Mouse (Mus musculus) urinary bladder, adult 2 months (tissue): ENCODE results near the gene Cdc20. TPM values are rescaled to one million over a fixed set of nuclear protein-coding genes. Genes with fewer than 3 reads are reported as not detected.

ENCODE experiments used
- DNase-seq: peaks from one replicate; pipeline ENCODE4 v3.0.0; 2022; ENCODE audit warnings: low spot score
- polyA plus RNA-seq: library from polyadenylated mRNA; depleted of rRNA; stranded (reverse); fragments of >200 nt; gene quantifications from 2 replicates; pipeline ENCODE4 v1.2.3, GENCODE M21; 2012; rRNA removed

The Cdc20 gene
- 5.5 and 7.2 TPM in 2 replicates for polyA plus RNA-seq

DNA sequence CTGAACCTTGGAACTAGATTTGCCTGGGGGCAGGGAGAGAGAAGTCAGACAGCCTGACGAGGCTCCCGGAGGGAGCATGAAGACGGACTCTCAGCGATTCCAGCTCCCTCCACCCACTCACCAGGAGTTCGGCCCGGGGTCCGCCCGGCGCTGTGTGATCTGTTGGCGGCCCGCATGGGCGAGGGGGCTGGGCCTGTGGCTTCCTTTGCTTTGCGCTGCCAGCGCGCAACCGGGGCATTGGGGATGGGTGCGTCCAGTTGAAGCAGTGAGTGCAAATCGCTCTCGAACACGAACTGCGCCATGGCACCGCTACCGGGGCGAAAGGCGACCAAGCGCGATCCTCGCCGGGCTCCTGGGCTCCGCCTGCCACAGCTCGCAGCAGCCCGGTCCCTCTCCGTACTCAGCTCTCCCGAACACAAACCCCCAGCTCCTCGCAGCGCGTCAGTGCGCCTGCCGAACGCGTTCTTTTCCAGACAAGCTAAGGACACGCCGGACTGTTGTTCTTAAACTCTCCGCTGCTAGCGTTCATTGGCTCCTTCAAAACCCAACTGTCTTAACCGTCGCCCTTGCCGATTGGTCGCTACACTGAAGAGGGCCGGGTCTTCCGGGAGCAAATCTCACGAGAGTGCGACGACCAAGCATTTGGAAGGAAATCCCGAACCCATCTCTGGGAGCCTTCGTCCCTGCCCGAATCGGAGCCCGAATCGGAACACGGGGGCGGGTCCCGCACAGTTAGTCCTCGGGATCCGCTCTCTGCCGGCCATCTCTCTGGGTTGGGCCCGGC is at the start of gene Cdc20:
TSS of gene Cdc20 (minus strand) at position 533 of the 784 bp plus-strand sequence.
- DNase-seq = peak; percentile 71

DNA sequence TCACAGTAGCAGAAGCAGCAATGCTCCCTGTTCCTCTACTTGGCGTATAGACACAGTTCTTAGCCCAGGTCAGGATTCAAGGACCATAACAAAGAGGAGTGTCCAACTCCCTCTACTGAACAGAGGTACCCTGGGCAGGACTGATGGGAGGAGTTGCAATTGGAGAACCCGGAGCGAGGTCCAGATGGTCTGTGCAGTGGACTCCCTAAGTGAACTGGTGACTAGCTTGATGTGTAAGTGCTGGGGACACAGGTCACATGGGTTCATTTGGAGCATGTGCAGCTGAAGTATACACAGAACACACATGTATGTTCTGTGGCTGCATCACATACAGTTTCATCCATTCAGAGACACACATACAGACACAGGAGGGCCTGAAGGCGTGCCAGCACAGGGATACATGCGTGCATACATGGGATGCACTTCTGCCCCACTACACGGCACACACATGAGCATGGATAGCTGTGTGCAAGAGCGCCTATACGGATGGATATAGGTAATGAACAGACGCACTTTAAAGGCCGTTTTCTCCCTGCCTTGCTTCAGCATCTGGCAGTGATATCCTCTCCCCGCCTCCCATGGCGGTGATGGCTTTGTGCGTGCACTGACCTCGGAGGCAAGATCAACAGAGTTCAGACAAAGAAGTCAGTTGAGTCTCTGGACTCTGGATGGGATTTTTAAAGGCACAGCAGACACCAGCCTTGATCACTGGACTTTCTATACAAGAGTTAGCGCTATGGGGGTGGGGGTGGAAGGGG is 39.8 kb upstream of the Cdc20 start:
- DNase-seq = no peak

DNA sequence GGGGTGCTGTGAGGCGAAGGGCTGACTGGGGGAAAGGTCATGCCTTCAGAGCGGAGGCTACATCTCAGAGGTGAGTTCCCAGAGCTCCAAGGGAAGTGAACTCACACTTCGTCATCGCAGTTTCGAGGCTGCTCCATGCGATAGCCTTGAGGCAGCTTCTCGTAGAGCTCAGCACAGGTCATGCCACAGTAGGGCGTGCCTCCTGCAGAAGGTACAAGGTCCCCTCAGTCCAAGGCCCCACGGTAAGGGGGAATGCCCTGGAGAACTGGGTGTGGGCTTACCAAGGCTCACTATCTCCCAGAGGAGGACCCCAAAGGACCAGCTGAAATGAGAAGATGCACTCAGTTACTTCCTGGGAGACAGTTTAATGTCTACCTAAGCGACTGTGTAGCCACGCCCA is 35.5 kb upstream of the Cdc20 start:
- no peak for DNase-seq

DNA sequence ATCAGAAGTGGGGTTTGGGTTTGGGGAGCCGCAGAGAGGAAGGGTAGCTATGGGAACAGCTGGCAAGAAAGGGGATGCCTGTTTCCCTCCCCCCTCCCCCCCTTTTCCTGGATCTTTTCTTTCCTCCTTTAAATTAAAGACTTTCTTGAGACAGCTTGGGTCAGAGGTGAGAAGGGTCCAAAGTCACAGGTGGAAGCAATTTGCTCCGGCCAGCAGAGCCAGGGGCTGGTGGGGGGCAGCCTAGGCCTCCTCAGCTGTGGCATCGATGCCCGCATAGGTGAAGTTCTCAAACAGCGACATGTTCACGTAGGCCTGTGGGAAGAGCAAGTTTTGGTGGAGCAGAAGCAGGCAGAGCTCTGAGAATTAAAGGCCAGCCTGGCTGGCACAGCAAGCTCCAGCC is 34.1 kb upstream of the Cdc20 start:
- DNase-seq = no peak

DNA sequence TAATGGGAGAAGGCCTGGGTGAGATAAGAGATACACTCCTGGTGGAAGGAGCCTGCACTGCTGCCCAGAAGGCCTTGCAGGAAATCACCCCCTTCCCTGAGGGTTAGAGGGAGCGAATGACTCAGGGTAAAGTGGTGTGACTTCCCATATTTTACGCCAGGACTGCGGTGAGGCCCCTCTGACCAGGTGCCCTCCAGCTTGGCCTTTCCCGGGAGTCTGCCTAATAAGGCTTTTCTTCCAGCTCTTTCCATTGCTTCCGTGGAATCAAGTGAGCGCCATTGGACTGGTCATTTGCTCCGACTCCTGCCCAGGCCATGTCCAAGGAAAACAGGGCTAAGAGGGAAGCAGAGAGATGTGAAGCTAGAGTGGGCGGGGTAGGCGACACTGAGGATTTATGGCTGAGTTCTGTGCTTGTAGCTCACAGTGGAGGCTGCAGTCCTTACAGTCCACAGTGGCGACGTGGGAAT is 28.6 kb upstream of the Cdc20 start:
- DNase-seq = no peak

- no peak for DNase-seq
These were observed 27.8 kb upstream of the Cdc20 start for GRCm38 (mm10) chr4:118464956-118465355.

DNA sequence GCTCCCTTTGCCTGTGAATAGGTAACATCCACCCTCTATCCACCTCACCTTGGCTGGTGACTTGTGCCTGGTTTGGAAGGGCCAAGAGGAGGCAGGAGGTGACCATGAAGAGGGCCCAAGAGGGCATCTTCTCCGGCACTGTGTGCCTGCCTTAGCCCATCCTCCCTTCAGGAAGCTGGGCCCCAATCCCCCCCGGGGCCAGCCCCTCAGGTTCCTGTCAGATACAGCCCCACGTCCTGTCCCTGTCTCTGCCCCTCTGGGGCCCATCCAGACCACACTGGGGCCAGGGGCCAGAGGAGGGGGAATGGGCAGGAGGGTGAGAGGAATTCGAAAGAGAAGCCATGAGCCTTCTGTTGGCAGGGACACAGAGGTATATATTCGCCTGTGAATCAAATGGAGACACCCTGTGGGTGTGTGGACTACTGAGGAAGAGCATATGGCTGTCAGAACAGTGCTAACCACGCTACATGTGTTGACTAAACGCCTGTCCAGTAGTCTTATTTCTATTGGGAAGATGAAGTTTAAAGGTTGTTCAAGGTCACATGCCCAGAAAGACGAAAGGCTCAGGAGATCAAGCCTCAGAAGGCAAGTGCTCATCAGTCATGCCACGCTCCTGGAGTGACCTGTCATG is 20.3 kb upstream of the Cdc20 start, which contains the start of gene Mpl:
TSS of gene Mpl (minus strand) at position 169 of the 631 bp plus-strand sequence.
- no peak for DNase-seq

GRCm38 (mm10) chr4:118446415-118447153 is 9.4 kb upstream of the Cdc20 start:
- no peak for DNase-seq

- peak; percentile 33 for DNase-seq
These were observed 8.7 kb upstream of the Cdc20 start for GRCm38 (mm10) chr4:118445781-118446414.

- DNase-seq = no peak
These were observed 7.9 kb upstream of the Cdc20 start for GRCm38 (mm10) chr4:118445088-118445487.

DNA sequence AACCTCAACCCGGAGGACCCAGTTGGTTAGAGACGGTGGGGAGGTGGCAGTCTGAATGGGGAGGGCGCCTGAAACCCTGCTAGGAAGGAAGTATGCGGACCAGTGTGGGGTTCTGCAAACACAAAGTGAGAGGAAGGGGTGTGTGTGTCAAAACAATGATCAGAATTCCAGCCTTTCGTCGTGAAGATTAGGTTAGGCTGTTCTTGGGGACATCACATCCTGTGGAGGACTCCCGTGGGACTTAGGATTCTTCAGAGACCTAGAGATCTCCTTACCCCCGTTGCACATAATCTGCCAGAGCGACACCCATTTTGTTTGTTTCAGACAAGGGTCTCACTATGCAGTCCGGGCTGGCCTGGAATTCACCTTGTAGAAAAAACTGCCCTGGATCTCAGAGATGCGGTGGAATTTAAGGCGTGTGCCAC is 689 bp upstream of the Cdc20 start:
- no peak for DNase-seq

- DNase-seq = no peak
These were observed 4.8 kb downstream of the Cdc20 start for GRCm38 (mm10) chr4:118432332-118432731.

DNA sequence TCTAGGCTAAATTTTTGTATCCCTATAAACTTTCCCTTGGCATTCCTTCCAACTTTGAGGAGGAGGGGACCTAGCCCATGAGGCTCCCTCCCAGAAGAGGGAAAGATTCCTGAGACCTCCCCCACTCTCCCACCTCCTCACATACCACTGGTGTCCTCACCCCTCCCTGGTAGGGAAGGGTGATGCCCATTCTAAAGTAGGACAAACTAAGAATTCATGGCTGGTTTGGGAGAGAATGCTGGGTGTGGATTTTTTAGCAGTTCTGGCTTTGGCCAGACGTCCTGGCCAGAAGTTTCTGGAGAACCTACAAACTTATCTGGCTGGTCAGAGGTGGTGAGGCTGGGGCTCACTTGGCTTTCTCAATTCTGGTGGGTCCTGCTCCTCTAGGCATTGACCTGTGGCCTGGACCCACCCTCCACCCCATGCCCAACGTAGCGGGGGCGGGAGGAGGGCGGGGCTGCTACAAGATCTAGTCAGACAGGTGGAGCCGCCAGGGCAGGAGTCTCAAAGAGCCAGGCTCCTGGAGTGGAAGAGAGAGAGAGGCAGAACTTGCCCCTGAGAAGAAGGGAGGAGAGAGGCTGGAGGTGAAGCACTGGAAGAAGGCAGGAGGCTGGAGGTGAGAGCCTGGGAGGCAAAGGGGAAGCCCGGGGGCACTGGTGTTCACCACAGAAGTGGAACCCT is 7.8 kb downstream of the Cdc20 start:
- peak; percentile 51 for DNase-seq

- no peak for DNase-seq
These were observed 8.5 kb downstream of the Cdc20 start for GRCm38 (mm10) chr4:118428531-118429214.

DNA sequence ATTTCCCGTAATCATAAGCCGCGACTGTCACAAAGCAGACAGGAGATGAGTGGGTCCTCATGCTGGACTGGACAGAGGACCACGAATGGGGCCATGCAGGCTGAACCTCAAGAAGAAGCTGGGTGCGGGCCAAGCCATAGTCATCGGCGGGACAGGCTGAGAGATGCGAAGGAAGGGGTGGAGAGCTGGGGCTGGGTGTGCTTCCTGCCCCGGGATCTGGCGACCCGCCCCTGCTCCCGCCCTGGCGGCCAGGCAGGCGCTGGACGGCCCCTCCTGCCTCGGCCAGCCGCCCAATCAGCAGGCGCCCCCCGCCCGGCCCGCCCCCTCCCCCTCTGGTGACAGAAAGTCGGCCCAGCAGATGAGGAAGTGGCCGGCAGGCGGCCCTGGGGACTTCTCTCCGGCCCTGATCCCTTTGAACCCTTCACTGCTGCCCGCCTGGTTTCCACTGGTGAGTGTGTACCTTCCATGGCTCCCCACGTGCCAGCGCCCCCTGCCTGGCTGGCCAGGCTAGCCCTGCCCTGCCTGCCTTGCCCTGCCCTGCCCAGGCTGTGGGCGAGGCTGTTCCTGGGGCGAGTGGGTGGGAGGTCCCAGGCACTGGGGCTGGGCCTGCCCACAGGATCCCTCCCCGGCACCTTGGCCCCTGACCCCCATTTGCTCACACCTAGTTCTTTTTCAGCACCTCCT is 9.2 kb downstream of the Cdc20 start, which contains the start of gene Elovl1:
TSS of gene Elovl1 (plus strand) at position 326 of the 684 bp plus-strand sequence.
- peak; percentile 84 for DNase-seq

DNA sequence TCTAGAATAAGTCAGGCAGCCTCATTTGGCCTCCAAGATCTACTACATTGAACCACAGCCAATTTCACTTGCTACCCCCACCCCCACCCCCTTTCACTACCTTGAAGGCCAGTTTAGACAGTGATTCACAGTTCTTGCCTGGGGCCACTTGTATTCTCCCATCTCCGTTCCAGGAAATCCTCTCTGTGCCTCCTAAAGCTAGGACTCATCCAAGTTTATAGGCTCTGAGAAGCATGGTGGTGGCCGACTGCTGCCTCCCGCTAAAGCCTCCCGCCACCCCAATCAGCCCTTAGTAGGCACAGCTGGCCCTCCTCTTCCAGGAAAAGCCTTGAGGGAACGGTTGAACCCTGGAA is 9.8 kb downstream of the Cdc20 start:
- no peak for DNase-seq

GRCm38 (mm10) chr4:118425374-118425773 is 11.8 kb downstream of the Cdc20 start:
- DNase-seq = no peak

- DNase-seq = no peak
These were observed 12.5 kb downstream of the Cdc20 start for GRCm38 (mm10) chr4:118424541-118425160.

DNA sequence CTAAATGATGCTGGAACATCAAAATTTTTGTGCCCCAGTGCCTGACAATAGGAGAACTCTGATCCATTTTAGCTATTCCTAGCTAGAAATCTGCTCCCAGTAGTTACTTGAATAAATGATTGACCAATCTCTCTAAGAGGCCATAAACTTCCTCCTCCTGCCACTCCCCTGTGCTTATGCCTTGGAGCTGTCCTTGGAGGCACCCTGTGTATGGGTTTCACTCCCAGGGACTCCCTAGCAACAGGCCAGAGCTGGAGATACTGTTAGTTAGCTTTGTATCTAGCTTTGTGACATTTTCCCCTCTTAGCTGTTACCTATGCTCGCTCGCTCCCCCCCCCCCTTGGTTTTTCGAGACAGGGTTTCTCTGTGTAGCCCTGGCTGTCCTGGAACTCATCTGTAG is 15.8 kb downstream of the Cdc20 start:
- no peak for DNase-seq
